Mouse (Mus musculus) myocyte (in vitro differentiated cells): Measurements from ENCODE around the gene Gm13889.

Source experiments
- CEBPB ChIP-seq: IDR thresholded peaks from 2 replicates; pipeline ENCODE4 v1.6.1; 2011; ENCODE audit warnings: mild to moderate bottlenecking, moderate library complexity; ENCODE audit not compliant: poor library complexity, insufficient read depth, severe bottlenecking
- E2F4 ChIP-seq: IDR thresholded peaks from one replicate; pipeline ENCODE4 v1.6.1; 2011; ENCODE audit warnings: mild to moderate bottlenecking, control low read depth, moderate library complexity; ENCODE audit not compliant: insufficient read depth
- POLR2A ChIP-seq: IDR thresholded peaks from one replicate; pipeline ENCODE4 v1.6.1; 2011; ENCODE audit warnings: low read depth, mild to moderate bottlenecking, control low read depth, moderate library complexity; ENCODE audit not compliant: insufficient read length
- TCF12 ChIP-seq: IDR thresholded peaks from one replicate; pipeline ENCODE4 v1.6.1; 2011; ENCODE audit warnings: mild to moderate bottlenecking, control low read depth; ENCODE audit not compliant: poor library complexity, insufficient read depth, severe bottlenecking

DNA sequence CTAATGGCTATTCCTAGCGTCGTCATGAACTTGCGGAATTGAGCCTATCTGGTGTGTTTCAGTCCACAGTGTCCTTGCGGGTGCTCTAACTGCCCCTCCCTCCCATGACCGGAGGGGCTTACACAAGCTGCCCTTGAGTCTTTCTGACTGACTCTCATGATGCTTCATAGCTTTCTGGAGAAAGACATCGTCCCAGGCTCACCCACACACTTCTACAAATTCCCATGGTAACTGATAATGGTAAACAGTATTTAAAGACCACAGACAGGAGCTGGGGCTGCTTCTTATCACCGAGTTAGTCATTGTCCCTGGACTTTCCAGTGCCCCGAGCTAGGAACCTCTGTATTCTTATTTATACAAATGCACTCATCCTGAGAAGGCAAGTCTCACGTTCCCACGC lies 28.1 kb downstream of the Gm13889 start:
- no peak for TF ChIP-seq CEBPB
- no peak for TF ChIP-seq POLR2A
- no peak for TF ChIP-seq TCF12
- TF ChIP-seq E2F4: no peak
